Mouse (Mus musculus) stomach, postnatal 0 days (tissue): Measurements from ENCODE around the gene Gps2.

Experiments used
- CTCF ChIP-seq: IDR thresholded peaks from 2 replicates; pipeline ENCODE4 v1.5.1; 2016; ENCODE audit warnings: antibody characterized with exemption, low read depth, mild to moderate bottlenecking, moderate library complexity
- EP300 ChIP-seq: optimal IDR thresholded peaks from 2 replicates; pipeline ENCODE3; 2016; ENCODE audit warnings: antibody characterized with exemption

DNA sequence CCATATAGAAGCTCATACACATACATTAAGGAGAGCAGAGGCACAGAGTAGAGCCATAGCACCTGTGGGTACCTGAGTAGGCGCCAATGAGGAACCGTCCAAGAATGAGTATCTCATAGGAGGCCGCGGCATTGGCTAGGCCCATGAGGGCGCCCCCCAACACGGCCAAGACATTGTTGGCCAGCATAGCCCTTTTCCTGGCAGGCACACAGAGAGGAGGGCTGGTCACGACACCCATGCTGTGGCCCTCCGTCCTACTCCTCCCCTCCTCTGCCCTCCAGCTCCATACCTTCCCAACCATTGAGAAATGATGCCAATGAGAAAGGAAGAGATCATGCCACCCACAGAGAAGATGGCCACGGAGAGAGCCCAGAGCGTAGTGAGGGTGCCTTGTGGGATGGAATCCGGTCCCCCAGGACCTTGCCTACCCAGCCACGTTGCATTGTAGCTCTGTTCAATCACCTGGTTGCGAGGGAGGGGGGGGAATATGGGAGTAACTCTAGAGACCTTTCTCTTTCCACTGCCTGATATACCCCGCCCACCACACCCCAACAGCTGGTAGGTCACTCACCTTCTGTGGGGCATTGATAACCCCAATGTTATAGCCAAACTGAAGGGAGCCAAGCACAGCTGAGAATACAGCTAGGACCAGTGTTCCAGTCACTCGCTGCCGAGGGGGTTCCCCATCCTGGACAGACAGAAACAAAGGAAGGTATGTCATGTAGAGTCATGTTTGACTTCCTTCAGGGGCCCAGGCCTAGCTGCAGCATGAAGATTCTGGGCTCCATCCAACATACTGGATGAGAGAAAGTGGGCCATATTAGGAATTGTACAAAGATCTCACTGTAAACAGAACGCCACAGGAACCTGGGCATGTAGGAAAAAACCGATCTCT lies 32.6 kb downstream of the Gps2 start:
- TF ChIP-seq EP300 (no peak), CTCF (no peak)
